Mouse (Mus musculus) liver, postnatal 0 days (tissue): ENCODE data around the gene A030003K21Rik. TPM values are rescaled to one million over a fixed set of nuclear protein-coding genes. Genes with fewer than 3 reads are reported as not detected.
"Not testable (repeated sequence)": the region's sequence is repeated elsewhere in the genome, so short reads cannot be mapped to it uniquely, and the experiment has no call there.

Source experiments
- ATAC-seq: fragments of 200-750 bp; cut with Nextera tagmentation; 2 replicates; pipeline ENCODE4 v1.8.0; 2017; ENCODE audit warnings: mild to moderate bottlenecking, moderate library complexity
- DNase-seq: peaks from one replicate; pipeline ENCODE4 v3.0.0-alpha.2; 2016
- H3K27ac ChIP-seq: fragments of 300-500 bp; sonication (generic); 2 replicates; pipeline ENCODE4 v1.5.1; 2014; ENCODE audit warnings: antibody characterized with exemption, moderate library complexity, mild to moderate bottlenecking, low read depth
- H3K27me3 ChIP-seq: fragments of 300-500 bp; sonication (generic); 2 replicates; pipeline ENCODE4 v1.6.1; 2014; ENCODE audit warnings: low read length, control low read depth, mixed read lengths; ENCODE audit not compliant: insufficient read depth
- H3K36me3 ChIP-seq: fragments of 300-500 bp; sonication (generic); replicated peaks from 2 replicates; pipeline ENCODE4 v1.6.1; 2014; ENCODE audit warnings: mild to moderate bottlenecking, control low read depth, low read length, moderate library complexity, mixed read lengths; ENCODE audit not compliant: insufficient read depth
- H3K4me1 ChIP-seq: fragments of 300-500 bp; sonication (generic); 2 replicates; pipeline ENCODE4 v1.6.1; 2014; ENCODE audit warnings: antibody characterized with exemption, mild to moderate bottlenecking, control low read depth; ENCODE audit not compliant: insufficient read depth
- H3K4me2 ChIP-seq: fragments of 300-500 bp; sonication (generic); 2 replicates; pipeline ENCODE4 v1.6.1; 2014; ENCODE audit warnings: low read depth, mild to moderate bottlenecking, low read length, moderate library complexity, mixed read lengths
- H3K4me3 ChIP-seq: fragments of 300-500 bp; sonication (generic); 2 replicates; pipeline ENCODE4 v1.5.1; 2014; ENCODE audit warnings: low read depth, low read length
- H3K9ac ChIP-seq: fragments of 300-500 bp; sonication (generic); replicated peaks from 2 replicates; pipeline ENCODE4 v1.6.1; 2014; ENCODE audit warnings: mild to moderate bottlenecking, moderate library complexity
- H3K9me3 ChIP-seq: fragments of 300-500 bp; sonication (generic); 2 replicates; pipeline ENCODE4 v1.6.1; 2016; ENCODE audit warnings: mild to moderate bottlenecking, control low read depth, low read length, mixed read lengths
- CTCF ChIP-seq: sonication (generic); IDR thresholded peaks from 2 replicates; pipeline ENCODE4 v1.5.1; 2016; ENCODE audit warnings: antibody characterized with exemption, low read depth
- EP300 ChIP-seq: IDR thresholded peaks from 2 replicates; pipeline ENCODE4 v1.6.1; 2016; ENCODE audit warnings: antibody characterized with exemption, low read depth, mild to moderate bottlenecking
- WGBS: fragments of 180-500 bp; shearing (Covaris S2); extraction: QIAGEN DNeasy Blood & Tissue Kit; methylation state at CpG from one replicate; pipeline ENCODE4 v1.1.7; 2014; ENCODE audit not compliant: insufficient replicate concordance; 5-methylcytosine and 5-hydroxymethylcytosine counted together
- polyA plus RNA-seq: library from polyadenylated mRNA; unstranded; fragments of >200 nt; fragmentation: Nextera tagmentation; extraction: Ambion mirVana; gene quantifications from 2 replicates; pipeline ENCODE4 v1.2.1, GENCODE M21; 2015

The A030003K21Rik gene
- polyA plus RNA-seq, result not detected in 2 replicates

GRCm38 (mm10) chr1:82943295-82943694 is at the start of gene A030003K21Rik:
A030003K21Rik (minus strand) TSS chr1:82943388.
- no CpG with 5 or more reads among the region's 6 CpGs for WGBS

GRCm38 (mm10) chr1:82992093-82992492 is 48.9 kb upstream of the A030003K21Rik start:
- Histone ChIP-seq H3K27ac (no peak overlapping the region), H3K4me1 (no peaks in the 10 kb centered on the region), H3K9me3 (no peaks in the 10 kb centered on the region), H3K36me3 (no peaks in the 10 kb centered on the region), H3K27me3 (no peaks in the 10 kb centered on the region), H3K9ac (no peak overlapping the region), H3K4me2 (no peak overlapping the region), H3K4me3 (no peak overlapping the region)
- WGBS, result 66% methylated on average over 6 of the region's 6 CpGs
- no peak for TF ChIP-seq EP300
- TF ChIP-seq CTCF, result no peak
- no peak for ATAC-seq
- DNase-seq, result no peak

More at GRCm38 (mm10) chr1:82943295-82943694, at the start of gene A030003K21Rik:
- H3K9me3 ChIP-seq, H3K9ac ChIP-seq, H3K27me3 ChIP-seq, DNase-seq, H3K4me3 ChIP-seq, H3K4me1 ChIP-seq, H3K27ac ChIP-seq, ATAC-seq, H3K36me3 ChIP-seq, H3K4me2 ChIP-seq: not testable (repeated sequence)

- Histone ChIP-seq H3K9ac (no peak overlapping the region), H3K36me3 (no peaks in the 10 kb centered on the region), H3K9me3 (no peaks in the 10 kb centered on the region), H3K4me1 (no peaks in the 10 kb centered on the region), H3K27ac (no peak overlapping the region), H3K27me3 (no peaks in the 10 kb centered on the region), H3K4me3 (no peak overlapping the region), H3K4me2 (no peak overlapping the region)
- 69% methylated on average over 3 of the region's 3 CpGs for WGBS
- ATAC-seq, result no peak
- no peak for DNase-seq
- TF ChIP-seq CTCF, result no peak
- TF ChIP-seq EP300, result no peak
Observed at GRCm38 (mm10) chr1:82991596-82991995, 48.4 kb upstream of the A030003K21Rik start.

- no peak for TF ChIP-seq CTCF
- no peak for TF ChIP-seq EP300
- Histone ChIP-seq H3K4me2 (no peak overlapping the region), H3K9ac (no peak overlapping the region), H3K4me3 (no peak overlapping the region), H3K4me1 (no peaks in the 10 kb centered on the region), H3K9me3 (no peaks in the 10 kb centered on the region), H3K36me3 (no peaks in the 10 kb centered on the region), H3K27me3 (no peaks in the 10 kb centered on the region), H3K27ac (no peak overlapping the region)
- no peak for DNase-seq
- ATAC-seq, result no peak
- WGBS, result 69% methylated on average over 4 of the region's 4 CpGs
Observed at GRCm38 (mm10) chr1:82991062-82991461, 47.9 kb upstream of the A030003K21Rik start.

GRCm38 (mm10) chr1:82987530-82988198 is 44.5 kb upstream of the A030003K21Rik start:
- no peaks in the 10 kb centered on the region for H3K9me3 ChIP-seq
- no peak overlapping the region for H3K9ac ChIP-seq
- ATAC-seq (no peak), DNase-seq (no peak)
- no peak overlapping the region for H3K4me3 ChIP-seq
- H3K27me3 ChIP-seq, result no peaks in the 10 kb centered on the region
- TF ChIP-seq EP300, result no peak
- TF ChIP-seq CTCF, result peak; percentile 83
- no peaks in the 10 kb centered on the region for H3K36me3 ChIP-seq
- no peaks in the 10 kb centered on the region for H3K4me1 ChIP-seq
- no peak overlapping the region for H3K4me2 ChIP-seq
- no peak overlapping the region for H3K27ac ChIP-seq
- WGBS, result 28% methylated on average over 4 of the region's 4 CpGs

- H3K9me3 ChIP-seq, result no peaks in the 10 kb centered on the region
- H3K27me3 ChIP-seq, result no peaks in the 10 kb centered on the region
- H3K4me3 ChIP-seq, result no peak overlapping the region
- DNase-seq (no peak), ATAC-seq (no peak)
- no peaks in the 10 kb centered on the region for H3K4me1 ChIP-seq
- H3K4me2 ChIP-seq, result no peak overlapping the region
- H3K27ac ChIP-seq, result no peak overlapping the region
- TF ChIP-seq CTCF, result no peak
- TF ChIP-seq EP300, result no peak
- H3K9ac ChIP-seq, result no peak overlapping the region
- H3K36me3 ChIP-seq, result no peaks in the 10 kb centered on the region
- WGBS, result 79% methylated on average over 6 of the region's 6 CpGs
Observed at GRCm38 (mm10) chr1:82986738-82987137, 43.5 kb upstream of the A030003K21Rik start.
